Mouse (Mus musculus) lung, postnatal 10 days (tissue): Measurements from ENCODE around the gene Lbx1.
A peak's percentile ranks its signal among the peaks of the same experiment; 100 is the strongest.

Source experiments
- DNase-seq: peaks from one replicate; pipeline ENCODE4 v3.0.0; 2021

Lbx1 gene

GRCm38 (mm10) chr19:45233496-45234127 is 2.0 kb downstream of the Lbx1 start:
- no peak for DNase-seq

DNA sequence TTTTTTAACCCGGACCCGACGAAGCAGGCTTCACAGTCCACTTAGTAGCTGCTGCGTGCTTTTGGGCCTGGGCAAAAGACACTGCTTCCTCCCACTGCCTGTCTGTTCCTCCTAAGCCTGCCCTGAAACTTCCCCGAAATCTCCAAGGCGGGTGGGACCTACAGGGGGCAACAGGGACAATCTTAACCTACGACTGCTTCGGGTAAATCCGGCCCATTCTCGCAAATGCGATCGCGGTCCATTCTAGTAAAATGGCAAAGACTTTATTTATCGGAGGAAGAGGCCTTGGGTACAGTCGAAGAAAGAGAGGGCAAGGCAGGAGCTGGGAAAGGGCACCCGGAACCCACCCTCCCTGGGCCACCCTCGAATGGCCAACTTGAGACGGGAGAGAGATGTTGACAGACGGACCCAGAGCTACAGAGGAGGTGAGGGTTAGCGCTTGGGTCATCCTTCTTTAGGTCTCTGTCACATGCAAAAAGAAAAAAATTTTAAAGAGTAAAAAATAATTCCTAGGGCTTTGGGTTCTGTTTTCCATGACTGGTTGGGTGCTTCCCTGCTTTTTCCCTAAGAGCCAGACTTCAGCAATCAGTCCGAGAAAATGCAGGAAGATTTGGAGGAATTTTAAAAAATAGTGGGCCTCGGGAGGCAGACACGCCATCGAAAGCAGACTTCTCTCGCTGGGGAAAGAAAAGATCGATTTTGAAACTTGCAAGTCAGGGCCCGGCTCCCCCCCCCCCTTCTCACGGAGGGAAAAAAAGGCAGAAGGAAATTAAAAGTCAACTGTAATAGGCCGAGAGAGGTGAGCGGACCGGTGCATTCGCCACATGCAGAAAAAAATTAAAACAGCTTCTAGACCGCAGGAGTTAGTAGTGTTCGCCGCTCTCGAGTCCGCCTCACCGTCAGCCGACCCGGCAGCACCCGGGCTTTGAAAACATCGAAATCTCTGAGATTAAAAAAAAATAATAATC is 2.9 kb downstream of the Lbx1 start:
- no peak for DNase-seq

DNA sequence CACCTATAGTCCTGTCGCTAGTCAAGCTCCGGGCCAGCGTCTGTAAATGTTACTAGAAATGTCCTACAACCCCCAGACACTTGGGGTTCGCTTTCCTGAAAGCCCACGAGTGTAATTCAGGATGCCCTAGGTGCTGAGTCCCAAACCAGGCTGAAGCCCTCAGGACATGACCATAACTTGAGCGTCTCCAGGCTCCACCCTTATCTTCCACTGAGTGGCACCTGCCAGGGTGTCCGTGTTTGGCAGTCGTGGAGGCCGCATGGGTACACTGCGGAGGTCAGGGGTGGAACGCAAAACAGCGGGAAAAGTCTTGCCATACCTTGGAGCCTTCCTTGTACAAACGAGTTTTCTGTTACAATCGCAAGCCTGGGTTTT is 3.6 kb downstream of the Lbx1 start:
- DNase-seq = no peak

DNA sequence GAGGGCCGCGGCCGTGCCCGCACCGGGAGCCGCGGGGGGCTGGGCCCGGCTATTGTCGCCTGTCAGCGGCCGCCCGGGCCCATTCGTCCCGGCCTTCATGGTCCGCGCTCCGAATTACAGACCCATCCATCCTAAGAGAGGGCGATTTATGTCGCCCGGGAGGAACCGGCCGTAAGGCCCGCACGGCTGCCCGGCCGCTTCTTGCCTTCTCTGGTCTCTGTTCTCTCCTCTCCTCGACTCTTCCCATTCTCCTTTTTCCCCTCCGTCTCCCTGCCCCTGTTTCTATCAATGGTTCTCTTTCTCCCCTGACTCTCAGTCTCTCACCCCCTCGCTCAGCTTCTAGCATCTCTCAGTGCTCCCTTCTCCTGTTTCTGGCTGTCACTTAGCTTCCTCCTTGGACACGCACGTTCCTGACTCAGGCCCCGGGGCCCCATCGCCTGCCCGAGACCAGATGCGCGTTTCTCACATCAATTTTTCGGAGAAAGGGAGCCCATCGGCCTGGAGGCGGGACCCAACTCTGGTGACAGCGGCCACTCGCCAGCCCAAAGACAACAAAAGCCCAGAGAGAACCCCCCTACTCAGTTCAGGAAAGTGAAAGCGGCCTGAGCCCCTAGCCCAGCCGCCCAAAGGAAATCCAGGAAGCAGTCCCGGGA is 4.1 kb downstream of the Lbx1 start:
- DNase-seq = no peak

DNA sequence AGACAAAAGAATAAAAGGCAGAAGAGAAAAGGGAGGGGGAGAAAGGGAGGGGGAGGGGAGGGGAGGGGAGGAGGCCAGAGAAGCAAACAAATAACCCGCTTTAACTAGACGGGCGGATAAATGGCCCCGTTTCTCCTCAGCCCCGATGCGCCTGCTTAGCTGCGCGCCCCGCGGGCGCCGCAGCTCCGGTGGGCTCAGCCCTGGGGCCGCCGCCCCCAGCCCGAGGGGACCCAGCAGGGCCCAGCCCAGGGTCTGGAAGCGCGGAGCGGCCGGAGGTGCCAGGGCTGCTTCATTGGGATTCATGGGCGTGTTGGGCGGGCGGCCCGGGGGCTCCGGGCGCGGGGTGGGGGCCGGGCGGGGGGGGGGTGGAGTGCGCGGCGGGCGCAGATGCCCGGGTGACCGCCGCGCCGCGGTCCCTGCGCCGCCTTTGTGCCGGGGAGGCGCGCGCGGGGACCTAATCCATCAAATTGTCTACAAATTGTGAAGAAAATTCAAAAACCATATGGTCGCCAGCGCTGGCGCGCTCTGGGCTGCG is 4.7 kb downstream of the Lbx1 start:
- DNase-seq = no peak

DNA sequence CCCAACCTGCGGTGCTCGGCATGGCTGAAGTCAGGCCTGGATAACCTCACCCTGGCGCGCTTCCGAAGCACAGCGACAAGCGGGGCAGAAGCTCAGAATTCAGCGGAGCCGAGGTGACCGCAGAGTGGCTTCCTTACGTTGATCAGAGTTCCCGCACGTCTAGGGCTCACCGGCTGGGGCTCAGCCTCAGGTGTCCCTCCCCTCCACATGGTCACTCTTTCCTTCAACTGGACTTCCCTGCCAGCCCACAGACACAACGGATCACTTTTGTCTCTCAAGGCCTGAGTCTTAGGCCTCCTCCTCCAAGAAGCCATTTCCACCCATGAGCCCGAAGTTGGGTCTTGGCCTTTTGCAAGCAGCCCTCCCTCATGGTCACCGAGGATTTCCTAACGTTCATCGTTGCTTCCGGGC is 5.4 kb downstream of the Lbx1 start:
- no peak for DNase-seq

GRCm38 (mm10) chr19:45229378-45230135 is 6.1 kb downstream of the Lbx1 start:
- DNase-seq = no peak

GRCm38 (mm10) chr19:45228781-45229180 is 6.8 kb downstream of the Lbx1 start:
- DNase-seq = no peak

DNA sequence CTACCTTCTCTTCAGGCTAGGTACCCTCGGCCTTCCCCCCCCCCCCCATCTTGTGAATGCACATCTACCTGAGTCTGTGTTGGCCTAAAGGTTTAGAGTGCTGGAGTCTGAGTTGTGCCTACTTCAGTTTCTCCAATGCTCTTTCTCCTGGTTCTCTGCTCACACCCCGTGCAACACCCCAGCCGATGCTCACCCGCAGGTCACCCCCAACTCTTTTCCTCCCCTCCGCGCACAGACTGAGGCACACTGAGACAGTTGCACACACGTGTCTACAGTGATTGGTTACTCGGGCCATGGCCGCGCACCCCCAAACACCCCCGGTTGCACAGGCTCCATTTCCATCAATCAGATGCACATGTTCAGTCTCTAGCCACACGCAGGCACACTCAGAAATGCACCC is 7.5 kb downstream of the Lbx1 start:
- DNase-seq = no peak

- no peak for DNase-seq
These were observed 7.9 kb downstream of the Lbx1 start for GRCm38 (mm10) chr19:45227671-45228070.

DNA sequence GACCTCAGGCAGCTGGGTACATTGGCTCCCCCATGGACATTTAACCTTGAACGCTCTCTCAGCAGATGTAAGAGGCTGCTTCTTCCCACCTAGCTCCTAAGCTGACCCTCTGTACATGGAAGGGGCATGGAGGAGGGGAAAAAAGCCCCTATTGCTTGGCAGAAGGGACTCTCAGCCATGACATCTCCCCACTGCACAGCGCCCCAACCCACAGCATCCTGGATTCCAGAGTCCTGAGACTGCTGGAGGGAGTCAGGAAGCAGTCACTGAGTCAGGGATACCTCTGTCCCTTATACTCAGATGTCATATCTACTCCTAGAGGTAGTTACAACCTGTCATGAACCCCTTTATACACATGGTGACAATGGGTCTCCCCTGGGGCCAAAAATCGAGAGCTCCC is 8.6 kb downstream of the Lbx1 start:
- no peak for DNase-seq

DNA sequence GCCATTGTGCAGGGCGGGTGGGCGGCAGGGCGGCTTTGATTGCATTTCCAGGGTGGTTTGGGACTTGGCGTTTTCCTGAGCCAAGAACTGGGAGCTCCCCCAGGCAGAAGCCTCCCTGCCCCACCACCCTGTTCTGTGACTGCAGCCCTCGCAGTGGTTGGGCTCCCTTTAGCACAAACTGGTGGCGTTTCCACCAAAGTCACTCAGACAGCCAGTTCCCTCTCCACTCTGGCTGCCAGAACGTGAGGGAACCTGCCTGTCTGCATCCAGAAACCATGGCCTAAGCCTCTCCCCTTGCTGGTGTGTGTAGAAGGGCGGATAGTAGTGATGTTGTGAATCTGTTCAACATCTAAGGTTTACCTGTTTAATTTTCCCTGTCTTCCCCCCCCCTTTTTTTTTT is 9.4 kb downstream of the Lbx1 start:
- DNase-seq = no peak

- DNase-seq = no peak
These were observed 10.5 kb downstream of the Lbx1 start for GRCm38 (mm10) chr19:45225130-45225529.

DNA sequence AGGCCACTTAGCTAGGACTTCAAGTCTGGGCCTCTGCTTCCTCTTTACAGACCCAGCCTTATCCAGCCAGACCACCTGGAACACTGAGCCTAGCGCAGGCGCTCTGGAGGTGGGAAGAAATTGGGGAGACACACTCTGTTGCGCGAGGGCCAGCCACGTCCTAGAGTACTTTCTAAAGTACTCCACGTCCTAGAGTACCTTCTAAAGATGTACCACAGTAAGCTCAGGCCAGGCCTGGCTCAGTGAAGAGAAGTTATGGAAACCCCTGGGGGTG is 11.4 kb downstream of the Lbx1 start:
- no peak for DNase-seq

- no peak for DNase-seq
These were observed 12.0 kb downstream of the Lbx1 start for GRCm38 (mm10) chr19:45223413-45224285.

DNA sequence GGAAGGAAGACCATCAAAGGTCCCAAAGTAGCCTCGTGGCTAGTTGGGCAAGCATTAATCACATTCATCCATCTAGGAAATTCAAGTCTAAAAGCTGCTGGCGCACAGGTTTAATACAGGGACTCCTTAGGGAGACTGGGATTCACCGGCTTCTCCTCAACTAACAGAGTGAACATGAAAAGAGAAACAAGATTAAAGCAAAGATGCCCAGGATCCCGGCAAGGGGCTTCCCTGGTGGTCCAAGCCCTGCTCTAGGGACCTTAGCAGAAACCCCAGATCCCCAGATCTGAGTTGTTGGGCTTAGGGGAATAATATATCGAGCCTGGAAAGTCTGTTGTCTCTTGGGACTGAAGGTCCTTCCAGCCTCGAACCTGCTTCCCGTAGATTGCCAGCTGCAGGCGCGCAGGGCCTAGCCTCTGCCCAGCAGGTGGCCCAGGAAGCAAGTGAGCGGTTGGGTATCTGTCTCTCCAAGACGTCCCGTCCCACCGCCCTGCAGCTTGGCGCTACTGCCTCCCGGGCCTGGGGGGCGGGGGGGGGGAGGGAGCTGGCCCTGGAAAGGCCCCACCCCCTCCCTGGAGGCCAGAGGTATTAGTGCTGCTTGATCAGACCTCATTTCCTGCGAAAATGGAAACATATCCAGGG is 13.3 kb downstream of the Lbx1 start:
- DNase-seq = no peak

DNA sequence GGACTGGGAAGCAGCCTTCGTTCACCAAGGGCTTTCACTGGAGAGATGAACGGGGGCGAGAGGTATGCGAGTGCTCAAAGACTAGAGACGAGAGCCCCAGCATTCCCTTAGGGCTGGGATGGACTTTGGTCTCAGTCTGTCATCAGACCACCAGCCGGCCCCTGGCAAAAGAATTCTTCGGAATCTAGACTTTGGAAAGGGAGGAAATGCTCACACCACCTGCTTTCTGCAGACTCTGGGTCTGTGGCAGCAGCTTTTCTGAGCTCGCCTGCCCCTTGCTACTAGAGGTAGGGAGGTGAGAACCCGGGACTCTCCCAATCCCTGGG is 14.2 kb downstream of the Lbx1 start:
- no peak for DNase-seq

DNA sequence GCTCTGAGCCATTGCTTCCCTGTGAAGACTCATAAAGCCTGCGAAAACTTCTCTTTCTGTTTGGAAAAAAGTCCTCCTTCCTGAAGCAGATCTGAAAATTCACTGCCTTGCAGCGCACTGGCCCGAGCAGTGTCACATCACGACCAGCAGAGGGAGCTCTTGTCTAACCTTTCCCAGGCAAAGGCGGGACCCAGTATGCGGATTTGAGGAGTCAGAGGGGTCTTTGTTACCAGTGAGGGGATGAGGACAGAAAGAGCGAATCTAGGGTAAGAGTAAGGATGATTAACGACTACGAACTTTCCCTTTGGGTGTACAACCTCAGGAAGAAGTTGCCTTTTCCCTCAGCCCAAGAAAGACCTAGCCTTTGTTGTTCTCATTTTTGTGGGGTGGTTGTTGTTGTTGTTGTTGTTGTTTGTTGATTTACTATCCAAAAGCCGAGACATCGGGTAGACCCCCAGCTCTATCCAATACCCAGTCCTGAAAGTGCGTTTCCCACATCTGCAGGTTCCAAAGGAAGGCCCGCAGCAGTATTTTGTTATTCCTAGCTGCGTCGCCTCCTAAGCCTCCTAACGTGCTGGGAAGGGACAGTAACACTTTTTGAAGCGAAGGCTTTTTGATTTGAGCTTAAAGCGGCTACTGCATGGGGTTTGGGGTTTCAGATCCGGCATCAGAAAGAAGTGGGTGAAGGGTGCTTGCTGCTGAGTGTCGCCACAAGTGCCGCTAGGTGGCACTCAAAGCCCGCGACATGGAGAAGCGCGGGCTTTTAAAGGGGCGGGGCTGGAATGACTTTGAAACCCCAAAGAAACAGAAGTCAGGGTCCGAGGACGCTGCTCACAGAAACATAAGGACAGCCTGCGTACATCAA is 14.8 kb downstream of the Lbx1 start:
- peak; percentile 83 for DNase-seq

DNA sequence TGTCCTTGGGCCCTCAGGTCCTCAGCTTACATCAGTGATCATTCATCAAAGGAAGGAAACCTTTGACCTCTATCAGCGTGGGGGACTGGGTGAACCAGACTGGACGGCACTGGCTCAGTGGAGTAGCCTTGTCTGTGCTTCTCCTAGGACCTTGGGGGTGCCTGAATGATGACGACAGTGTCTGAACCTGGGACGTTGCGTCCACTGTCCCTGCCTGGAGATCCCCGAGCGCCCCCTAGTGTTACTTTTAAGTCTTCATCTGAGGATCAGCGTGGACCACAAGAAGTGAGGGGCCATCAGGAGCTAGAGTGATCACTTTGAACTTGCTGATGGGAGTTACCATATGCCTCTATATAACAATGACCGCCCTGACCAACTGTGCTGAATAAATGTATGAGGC is 19.4 kb downstream of the Lbx1 start:
- peak; percentile 68 for DNase-seq

DNA sequence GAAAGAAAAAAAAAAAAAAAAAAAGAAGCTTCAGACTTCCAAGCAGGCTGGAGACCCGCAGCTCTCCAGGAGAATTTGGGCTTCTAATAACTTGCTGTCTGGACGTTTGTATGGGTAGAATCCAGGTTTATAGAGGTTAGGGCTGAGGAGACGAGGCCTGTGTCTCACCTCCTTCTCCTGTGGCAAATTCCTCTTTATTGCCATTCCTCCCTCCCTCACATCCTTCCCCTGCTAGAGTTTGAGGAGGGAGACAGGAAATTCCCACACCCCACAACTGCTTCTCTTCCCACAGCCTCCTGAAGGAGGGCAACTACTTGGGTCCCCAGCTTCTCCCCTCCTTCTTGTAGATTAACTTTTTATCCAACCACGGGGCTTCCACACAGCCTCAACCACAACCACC is 20.2 kb downstream of the Lbx1 start:
- DNase-seq = no peak
